Mouse (Mus musculus): ENCODE measurements at regions not wholly inside any gene's neighbourhood (a gene's known extent, or its start where the extent isn't known, plus 50 kb on each side); places are given as distances from the start of the nearest gene placed in this dataset.

GRCm38 (mm10) chr9:115382824-115383475 lies 72.7 kb upstream of the Stt3b start:
- TF ChIP-seq GATA1 (IDR thresholded peaks at IDR 0.05; ENCODE audit: borderline replicate concordance, low read length) (no peak), FLI1 (IDR thresholded peaks at IDR 0.05; ENCODE audit: low read length) (no peak)
